Mouse (Mus musculus): ENCODE measurements around the gene Hic2.

DNA sequence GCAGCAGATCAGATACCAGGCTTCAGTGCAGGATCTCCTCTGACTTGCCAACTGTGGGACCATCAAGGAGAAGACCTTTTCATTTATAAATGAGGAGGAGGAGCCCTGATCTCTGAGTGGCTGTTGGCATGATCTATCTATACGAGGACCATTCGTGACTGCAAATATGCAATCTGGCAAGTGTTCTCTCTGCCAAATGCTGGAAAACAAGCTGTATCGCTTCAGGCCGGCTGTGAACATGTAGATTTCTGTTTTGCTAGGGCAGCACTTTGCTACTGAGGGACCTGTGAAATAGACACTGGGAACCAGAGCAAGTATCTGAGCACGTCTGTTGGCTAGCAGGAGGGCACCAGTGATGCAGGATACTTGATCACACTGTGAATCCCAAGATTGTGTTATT lies 79.2 kb downstream of the Hic2 start:
- TF ChIP-seq CTCF (IDR thresholded peaks at IDR 0.05; ENCODE audit: extremely low read depth, insufficient read depth, insufficient read length, insufficient replicate concordance) (no peak), POLR2A (IDR thresholded peaks at IDR 0.05; ENCODE audit: low read depth, low read length) (no peak)
